Mouse (Mus musculus) testis, adult 2 months (tissue): Measurements from ENCODE around the gene Anapc7. TPM values are rescaled to one million over a fixed set of nuclear protein-coding genes. Genes with fewer than 3 reads are reported as not detected.
A peak's percentile ranks its signal among the peaks of the same experiment; 100 is the strongest.
"Not testable (repeated sequence)": the region's sequence is repeated elsewhere in the genome, so short reads cannot be mapped to it uniquely, and the experiment has no call there.

Experiments used
- H3K27ac ChIP-seq: fragments of 200-500 bp; 2 replicates; pipeline ENCODE4 v1.5.1; 2012; ENCODE audit warnings: low read depth, low read length; ENCODE audit not compliant: control insufficient read depth, insufficient read depth
- H3K27me3 ChIP-seq: fragments of 200-500 bp; 2 replicates; pipeline ENCODE4 v1.6.1; 2012; ENCODE audit warnings: mild to moderate bottlenecking, low read length, moderate library complexity; ENCODE audit not compliant: control insufficient read depth, insufficient read depth
- H3K36me3 ChIP-seq: fragments of 200-500 bp; 2 replicates; pipeline ENCODE4 v1.6.1; 2012; ENCODE audit warnings: mild to moderate bottlenecking, low read length; ENCODE audit not compliant: control insufficient read depth, insufficient read depth
- H3K4me1 ChIP-seq: fragments of 200-500 bp; 2 replicates; pipeline ENCODE4 v1.6.1; 2012; ENCODE audit warnings: low read length; ENCODE audit not compliant: control insufficient read depth, insufficient read depth
- H3K4me3 ChIP-seq: fragments of 200-500 bp; 2 replicates; pipeline ENCODE4 v1.5.1; 2012; ENCODE audit warnings: low read depth, mild to moderate bottlenecking, low read length, moderate library complexity, mixed read lengths; ENCODE audit not compliant: control insufficient read depth
- CTCF ChIP-seq: fragments of 200-500 bp; IDR thresholded peaks from 2 replicates; pipeline ENCODE4 v1.5.1; 2012; ENCODE audit warnings: low read depth, mild to moderate bottlenecking, inconsistent platforms, low read length, moderate library complexity; ENCODE audit not compliant: control insufficient read depth, insufficient read depth, insufficient replicate concordance
- POLR2A ChIP-seq: fragments of 200-500 bp; IDR thresholded peaks from 2 replicates; pipeline ENCODE4 v1.6.1; 2012; ENCODE audit warnings: low read depth, mild to moderate bottlenecking, inconsistent platforms, low read length, moderate library complexity; ENCODE audit not compliant: control insufficient read depth
- polyA plus RNA-seq: library from polyadenylated mRNA; depleted of rRNA; stranded (reverse); fragments of >200 nt; gene quantifications from 2 replicates; pipeline ENCODE4 v1.2.3, GENCODE M21; 2012

Anapc7 gene
- polyA plus RNA-seq, 1 experiment, result 16.2 TPM

GRCm38 (mm10) chr5:122405537-122405936 is 16.0 kb upstream of the Anapc7 start:
- Histone ChIP-seq H3K36me3 (no peaks in the 10 kb centered on the region), H3K27me3 (no peaks in the 10 kb centered on the region), H3K27ac (no peak overlapping the region), H3K4me3 (no peak overlapping the region), H3K4me1 (peaks cover 7% of the 10 kb centered on the region)
- TF ChIP-seq CTCF (no peak), POLR2A (no peak)

GRCm38 (mm10) chr5:122409692-122410645 is 11.5 kb upstream of the Anapc7 start:
- H3K4me3 ChIP-seq, result no peak overlapping the region; the same call in 1 of the 2 replicates
- TF ChIP-seq CTCF (peak; percentile 47; the same call in 1 of the 2 replicates), POLR2A (no peak)

GRCm38 (mm10) chr5:122411892-122412291 is 9.6 kb upstream of the Anapc7 start:
- TF ChIP-seq POLR2A, result no peak
- TF ChIP-seq CTCF, result no peak
- H3K27me3 ChIP-seq, result no peaks in the 10 kb centered on the region
- no peak overlapping the region for H3K27ac ChIP-seq
- peaks cover 13% of the 10 kb centered on the region for H3K4me1 ChIP-seq
- no peak overlapping the region for H3K4me3 ChIP-seq
- no peaks in the 10 kb centered on the region for H3K36me3 ChIP-seq

More at GRCm38 (mm10) chr5:122409692-122410645, 11.5 kb upstream of the Anapc7 start:
- Histone ChIP-seq H3K4me1 (peaks cover 13% of the 10 kb centered on the region), H3K27me3 (no peaks in the 10 kb centered on the region), H3K27ac (no peak overlapping the region), H3K36me3 (no peaks in the 10 kb centered on the region)

GRCm38 (mm10) chr5:122412826-122413225 is 8.7 kb upstream of the Anapc7 start:
- Histone ChIP-seq H3K27ac (no peak overlapping the region), H3K4me3 (no peak overlapping the region), H3K4me1 (peaks cover 13% of the 10 kb centered on the region), H3K36me3 (no peaks in the 10 kb centered on the region), H3K27me3 (no peaks in the 10 kb centered on the region)
- no peak for TF ChIP-seq POLR2A
- no peak for TF ChIP-seq CTCF

GRCm38 (mm10) chr5:122414351-122414750 is 7.1 kb upstream of the Anapc7 start:
- Histone ChIP-seq H3K4me3 (no peak overlapping the region), H3K4me1 (peaks cover 13% of the 10 kb centered on the region), H3K36me3 (no peaks in the 10 kb centered on the region), H3K27me3 (no peaks in the 10 kb centered on the region), H3K27ac (no peak overlapping the region)
- TF ChIP-seq CTCF, result no peak

GRCm38 (mm10) chr5:122415465-122415864 is 6.0 kb upstream of the Anapc7 start:
- Histone ChIP-seq H3K27ac (no peak overlapping the region), H3K4me3 (no peak overlapping the region), H3K36me3 (no peaks in the 10 kb centered on the region), H3K27me3 (no peaks in the 10 kb centered on the region), H3K4me1 (peaks cover 7% of the 10 kb centered on the region)
- no peak for TF ChIP-seq CTCF
- TF ChIP-seq POLR2A, result no peak

GRCm38 (mm10) chr5:122420676-122421075 is 817 bp upstream of the Anapc7 start:
- not testable (repeated sequence) for H3K36me3 ChIP-seq, H3K27me3 ChIP-seq, H3K27ac ChIP-seq, H3K4me3 ChIP-seq
- H3K4me1 ChIP-seq, result peaks cover 12% of the 10 kb centered on the region
